Mouse (Mus musculus): ENCODE data around the gene Gm4779. TPM values are rescaled to one million over a fixed set of nuclear protein-coding genes. Genes with fewer than 3 reads are reported as not detected.
"Not testable (repeated sequence)": the region's sequence is repeated elsewhere in the genome, so short reads cannot be mapped to it uniquely, and the experiment has no call there.

Gene Gm4779
- total RNA-seq (2021), result not detected
- long read RNA-seq, experiment 1, partial matches to known transcripts, result 0 of 1 reads
- long read RNA-seq, experiment 1, other reads (novel, unspliced or antisense), result 1 of 1 reads
- long read RNA-seq, experiment 2, result 0 reads

- intact Hi-C loops (cut with DNase I), result no loop called here
- no peak for DNase-seq
These were observed at the start of gene Gm4779, which contains the start of gene 8030474K03Rik for GRCm38 (mm10) chrX:101794342-101794741. Gene Gm4779, minus strand, starts transcription at chrX:101794423. Gene 8030474K03Rik, plus strand, starts transcription at chrX:101794656.

GRCm38 (mm10) chrX:101819980-101820379 lies 25.8 kb upstream of the Gm4779 start:
- DNase-seq; intact Hi-C loops (cut with DNase I): not testable (repeated sequence)

- DNase-seq, result peak in 1 of 2 experiments; percentile 10
- intact Hi-C loops (cut with DNase I), result no loop called here
These were observed 24.9 kb upstream of the Gm4779 start for GRCm38 (mm10) chrX:101819163-101819562.

- no peak for DNase-seq
- intact Hi-C loops (cut with DNase I), result no loop called here
These were observed 17.5 kb upstream of the Gm4779 start for GRCm38 (mm10) chrX:101811750-101812149.

GRCm38 (mm10) chrX:101805512-101805911 lies 11.3 kb upstream of the Gm4779 start:
- no peak for DNase-seq

GRCm38 (mm10) chrX:101791551-101791950 lies 2.7 kb downstream of the Gm4779 start:
- DNase-seq, result peak; percentile 24 to 54
- intact Hi-C loops (cut with DNase I), result no loop called here

More at GRCm38 (mm10) chrX:101805512-101805911, 11.3 kb upstream of the Gm4779 start:
- intact Hi-C loops (cut with DNase I), result loop anchor here (2.0 to 5.0 kb wide), 2 partner anchors 137 to 259 kb away; no protein-coding TSS in a partner anchor

- peak; percentile 29 to 67 for DNase-seq
These were observed 22.2 kb downstream of the Gm4779 start for GRCm38 (mm10) chrX:101772035-101772434.

GRCm38 (mm10) chrX:101770307-101770706 lies 23.9 kb downstream of the Gm4779 start:
- DNase-seq, result no peak
- intact Hi-C loops (cut with DNase I), result loop anchor here (5.0 kb wide), 1 partner anchor 98 kb away; no protein-coding TSS in a partner anchor

More at GRCm38 (mm10) chrX:101772035-101772434, 22.2 kb downstream of the Gm4779 start:
- intact Hi-C loops (cut with DNase I), result loop anchor here (5.0 kb wide), 1 partner anchor 100 kb away; no protein-coding TSS in a partner anchor

GRCm38 (mm10) chrX:101769478-101769877 lies 24.7 kb downstream of the Gm4779 start:
- intact Hi-C loops (cut with DNase I), result no loop called here
- DNase-seq, result no peak

- DNase-seq, result no peak
- intact Hi-C loops (cut with DNase I), result no loop called here
These were observed 26.9 kb downstream of the Gm4779 start for GRCm38 (mm10) chrX:101767280-101767679.

GRCm38 (mm10) chrX:101765111-101765510 lies 29.1 kb downstream of the Gm4779 start:
- intact Hi-C loops (cut with DNase I), result no loop called here
- no peak for DNase-seq

- intact Hi-C loops (cut with DNase I), result no loop called here
These were observed 29.6 kb downstream of the Gm4779 start for GRCm38 (mm10) chrX:101764621-101765020.

GRCm38 (mm10) chrX:101754478-101754877 lies 39.7 kb downstream of the Gm4779 start:
- DNase-seq, result peak in 1 of 2 experiments; percentile 18
- intact Hi-C loops (cut with DNase I), result no loop called here

More at GRCm38 (mm10) chrX:101764621-101765020, 29.6 kb downstream of the Gm4779 start:
- DNase-seq, result no peak

GRCm38 (mm10) chrX:101750144-101750543 lies 44.1 kb downstream of the Gm4779 start:
- intact Hi-C loops (cut with DNase I), result no loop called here

GRCm38 (mm10) chrX:101741064-101741433 lies 53.2 kb downstream of the Gm4779 start:
- intact Hi-C loops (cut with DNase I), result no loop called here
- DNase-seq, result no peak

More at GRCm38 (mm10) chrX:101750144-101750543, 44.1 kb downstream of the Gm4779 start:
- DNase-seq, result no peak

GRCm38 (mm10) chrX:101740335-101741063 lies 53.7 kb downstream of the Gm4779 start:
- intact Hi-C loops (cut with DNase I), result no loop called here
- DNase-seq, result no peak

Other genes with a start within 250 kb of the Gm4779 start
- gene Ogt, start 154.4 kb downstream of the Gm4779 start, total RNA-seq (2021), result 10 to 100 TPM; 80.1 to 89.4 TPM
- gene Cxcr3, start 60.2 kb downstream of the Gm4779 start, total RNA-seq (2021), result not detected
- gene 8030474K03Rik, start 233 bp upstream of the Gm4779 start, total RNA-seq (2021), result not detected
- gene Nhsl2, start 55.0 kb upstream of the Gm4779 start, total RNA-seq (2021), result 1 to 10 TPM; 6.2 to 7.8 TPM